In the genomic region with DNA sequence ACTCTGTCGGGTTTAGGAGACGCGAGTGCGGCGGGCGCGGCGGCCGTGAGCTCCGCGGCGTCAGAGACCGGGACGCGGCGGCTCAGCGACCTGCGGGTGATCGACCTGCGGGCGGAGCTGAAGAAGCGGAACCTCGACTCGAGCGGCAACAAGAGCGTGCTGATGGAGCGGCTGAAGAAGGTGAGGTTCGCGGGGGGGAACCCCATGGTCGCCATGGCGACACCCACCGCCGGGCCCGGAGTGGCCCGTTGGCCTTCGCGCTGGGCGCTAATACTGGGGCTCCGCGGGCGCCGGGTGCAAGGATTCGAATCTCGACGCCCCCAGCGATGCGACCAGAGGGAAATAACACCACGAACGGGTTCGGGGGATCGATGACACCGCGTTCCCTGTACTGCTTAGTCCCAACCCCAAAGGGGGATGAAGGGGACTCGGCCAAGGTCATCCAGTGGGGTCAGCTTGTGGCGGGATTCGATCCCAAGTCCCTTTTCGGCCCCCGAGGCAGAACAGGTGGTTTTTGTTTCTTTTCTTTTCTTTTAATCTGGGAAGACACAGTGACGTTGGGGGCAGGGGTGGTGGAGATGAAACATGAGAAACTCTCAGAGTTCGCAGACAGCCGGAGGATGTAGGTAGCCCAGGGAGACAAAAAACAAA, we compare ENCODE assay signal across 8 mouse cellular contexts. TPM values are rescaled to one million over a fixed set of nuclear protein-coding genes. Genes with fewer than 3 reads are reported as not detected.
DNase-seq lines count a peak whose midpoint lies in the region; ATAC-seq lines count a peak whose summit lies in the region.

No protein-coding gene starts in this region.

- no peaks in the 10 kb centered on the region for H3K27me3 ChIP-seq in intestine, embryonic 15.5 days (replicated peaks)
- no peaks in the 10 kb centered on the region for H3K27me3 ChIP-seq in lung, embryonic 16.5 days (ENCODE audit: control insufficient read depth, insufficient read depth, low read depth, low read length)

- WGBS in intestine, embryonic 15.5 days = under 1% methylated on average over 61 of the region's 61 CpGs
- under 1% methylated on average over 60 of the region's 61 CpGs for WGBS in lung, embryonic 16.5 days

- peak overlapping the region; percentile 79 for H3K4me2 ChIP-seq in intestine, embryonic 15.5 days (replicated peaks)
- peak overlapping the region; percentile 85 for H3K4me2 ChIP-seq in lung, embryonic 16.5 days (ENCODE audit: low read depth, low read length)

- peak; percentile 22 to 73 for DNase-seq in left cerebral cortex, postnatal 10 days (ENCODE audit: extremely low spot score in 1 of 2, low spot score in 2 of 2)
- no peak for DNase-seq in left cerebral cortex, adult 11 months (ENCODE audit: low spot score)
- peak; percentile 55 for DNase-seq in brain, adult 2 months (ENCODE audit: low read depth, low spot score)
- DNase-seq in gastrocnemius, adult 18-20 months (ENCODE audit: low spot score) = peak; percentile 48
- no peak for DNase-seq in thymus, postnatal 14 days

- intact Hi-C loops in left cerebral cortex, postnatal 10 days (cut with DNase I) = no loop called here

- no peaks in the 10 kb centered on the region for H3K9me3 ChIP-seq in intestine, embryonic 15.5 days
- no peaks in the 10 kb centered on the region for H3K9me3 ChIP-seq in lung, embryonic 16.5 days (ENCODE audit: control insufficient read depth, low read length)

- H3K4me1 ChIP-seq in intestine, embryonic 15.5 days (replicated peaks) = peaks cover 45% of the 10 kb centered on the region
- H3K4me1 ChIP-seq in lung, embryonic 16.5 days (replicated peaks; ENCODE audit: control insufficient read depth, insufficient read depth, low read length) = peaks cover 30% of the 10 kb centered on the region

- H3K4me3 ChIP-seq in intestine, embryonic 15.5 days (replicated peaks) = peak overlapping the region; percentile 87
- H3K4me3 ChIP-seq in lung, embryonic 16.5 days (ENCODE audit: low read length) = peak overlapping the region; percentile 97

- H3K9ac ChIP-seq in intestine, embryonic 15.5 days = peak overlapping the region; percentile 69
- peak overlapping the region; percentile 96 for H3K9ac ChIP-seq in lung, embryonic 16.5 days (ENCODE audit: low read length)

- peaks cover 44% of the 10 kb centered on the region for H3K36me3 ChIP-seq in intestine, embryonic 15.5 days
- peaks cover 38% of the 10 kb centered on the region for H3K36me3 ChIP-seq in lung, embryonic 16.5 days (ENCODE audit: control insufficient read depth, insufficient read depth, low read length)

- ATAC-seq in intestine, embryonic 15.5 days = peak; percentile 29
- peak; percentile 12 for ATAC-seq in lung, embryonic 16.5 days (ENCODE audit: low read depth)
- peak; percentile 28 for ATAC-seq in neutrophil, adult 5-6 weeks (ENCODE audit: extremely low read depth, insufficient number of reproducible peaks, low FRiP score, poor library complexity, severe bottlenecking)

- peak overlapping the region; percentile 95 for H3K27ac ChIP-seq in intestine, embryonic 15.5 days
- peak overlapping the region; percentile 94 for H3K27ac ChIP-seq in lung, embryonic 16.5 days (ENCODE audit: low read length)

RNA-seq across cellular contexts. Expression of a gene that starts 0.7 kb away (rescaled TPM):
- total RNA-seq in left cerebral cortex, postnatal 10 days (2021) = 100 to 1,000 TPM; 126 to 141 TPM
- 10 to 100 TPM; 39.2 to 49.7 TPM for total RNA-seq in gastrocnemius, adult 18-20 months (2021)
- polyA plus RNA-seq in intestine, embryonic 15.5 days (2015; fragmentation: Nextera tagmentation; extraction: Ambion mirVana) = 79.3 and 86.2 TPM in 2 replicates
- polyA plus RNA-seq in lung, embryonic 16.5 days (2015; fragmentation: Nextera tagmentation; extraction: Ambion mirVana) = 86.9 and 95.7 TPM in 2 replicates
- total RNA-seq in neutrophil, adult 5-6 weeks (2017) = 243 and 262 TPM in 2 replicates

RNA-seq across cellular contexts. Expression of a gene that starts 0.9 kb away (rescaled TPM):
- 10 to 100 TPM; 86.3 to 97.5 TPM for total RNA-seq in left cerebral cortex, postnatal 10 days (2021)
- total RNA-seq in gastrocnemius, adult 18-20 months (2021) = 10 to 100 TPM; 28.5 to 30.1 TPM
- polyA plus RNA-seq in intestine, embryonic 15.5 days (2015; fragmentation: Nextera tagmentation; extraction: Ambion mirVana) = 66.7 and 74.7 TPM in 2 replicates
- 73.7 and 74.8 TPM in 2 replicates for polyA plus RNA-seq in lung, embryonic 16.5 days (2015; fragmentation: Nextera tagmentation; extraction: Ambion mirVana)
- total RNA-seq in neutrophil, adult 5-6 weeks (2017) = 329 and 358 TPM in 2 replicates

RNA-seq across cellular contexts. Expression of a gene that starts 24.3 kb away (rescaled TPM):
- total RNA-seq in left cerebral cortex, postnatal 10 days (2021) = 100 to 1,000 TPM; 169 to 171 TPM
- total RNA-seq in gastrocnemius, adult 18-20 months (2021) = 100 to 1,000 TPM; 137 to 141 TPM
- 283 and 287 TPM in 2 replicates for polyA plus RNA-seq in intestine, embryonic 15.5 days (2015; fragmentation: Nextera tagmentation; extraction: Ambion mirVana)
- polyA plus RNA-seq in lung, embryonic 16.5 days (2015; fragmentation: Nextera tagmentation; extraction: Ambion mirVana) = 227 and 241 TPM in 2 replicates
- total RNA-seq in neutrophil, adult 5-6 weeks (2017) = 33.3 and 62.5 TPM in 2 replicates

RNA-seq across cellular contexts. Expression of a gene that starts 27.9 kb away (rescaled TPM):
- total RNA-seq in left cerebral cortex, postnatal 10 days (2021) = 100 to 1,000 TPM; 430 to 448 TPM
- 100 to 1,000 TPM; 632 to 662 TPM for total RNA-seq in gastrocnemius, adult 18-20 months (2021)
- 1,919 and 1,958 TPM in 2 replicates for polyA plus RNA-seq in intestine, embryonic 15.5 days (2015; fragmentation: Nextera tagmentation; extraction: Ambion mirVana)
- 1,731 and 1,766 TPM in 2 replicates for polyA plus RNA-seq in lung, embryonic 16.5 days (2015; fragmentation: Nextera tagmentation; extraction: Ambion mirVana)
- 894 and 902 TPM in 2 replicates for total RNA-seq in neutrophil, adult 5-6 weeks (2017)

RNA-seq across cellular contexts. Expression of a gene that starts 31.1 kb away (rescaled TPM):
- total RNA-seq in left cerebral cortex, postnatal 10 days (2021) = 1 to 10 TPM in 1 of 2 experiments, under 1 TPM in 1; 0.54 to 1.3 TPM
- total RNA-seq in gastrocnemius, adult 18-20 months (2021) = under 1 TPM; 0.28 to 0.84 TPM
- polyA plus RNA-seq in intestine, embryonic 15.5 days (2015; fragmentation: Nextera tagmentation; extraction: Ambion mirVana) = 1.3 and 1.4 TPM in 2 replicates
- 4.8 and 4.9 TPM in 2 replicates for polyA plus RNA-seq in lung, embryonic 16.5 days (2015; fragmentation: Nextera tagmentation; extraction: Ambion mirVana)
- total RNA-seq in neutrophil, adult 5-6 weeks (2017) = 2.2 and 3.3 TPM in 2 replicates

Comparison
In these comparisons a context has a peak if more than half of its experiments do, and no peak if none do; other contexts are left out.
1. DNase-seq: peak in left cerebral cortex, postnatal 10 days (2 of 2), brain, adult 2 months (single experiment) and gastrocnemius, adult 18-20 months (single experiment); none in left cerebral cortex, adult 11 months (single experiment) and thymus, postnatal 14 days (single experiment).
2. Peak in every context shown above with its lines, with median percentiles within 50 percentile points of each other: ATAC-seq.